Mouse (Mus musculus) CH12.LX (cell line): ENCODE measurements around the gene Fdxr. TPM values are rescaled to one million over a fixed set of nuclear protein-coding genes. Genes with fewer than 3 reads are reported as not detected.

Source experiments
- DNase-seq: peaks from one replicate; pipeline ENCODE4 v3.0.0-alpha.2; 2013; ENCODE audit errors: extremely low read depth
- H3K27ac ChIP-seq: 2 replicates; pipeline ENCODE4 v1.5.1; 2012; ENCODE audit warnings: low read depth, mild to moderate bottlenecking, control low read depth, moderate library complexity; ENCODE audit not compliant: insufficient read depth
- H3K27me3 ChIP-seq: replicated peaks from 2 replicates; pipeline ENCODE3; 2012; ENCODE audit warnings: inconsistent platforms
- H3K36me3 ChIP-seq, 2 experiments: replicated peaks in 1 of 2; 2 replicates each; pipeline versions ENCODE3 to v1.6.1; 2012; ENCODE audit warnings: inconsistent platforms in 1 of 2, low read length in 1 of 2, mild to moderate bottlenecking in 1 of 2, mixed read lengths in 1 of 2, moderate library complexity in 1 of 2; ENCODE audit not compliant: control insufficient read depth in 1 of 2, insufficient read depth in 1 of 2
- H3K4me1 ChIP-seq, 2 experiments: 2 replicates each; pipeline ENCODE4 v1.6.1; 2012; ENCODE audit warnings: inconsistent platforms in 1 of 2, moderate library complexity in 1 of 2; ENCODE audit not compliant: insufficient read depth in 2 of 2, control insufficient read depth in 1 of 2
- H3K4me2 ChIP-seq: 2 replicates; pipeline ENCODE4 v1.6.1; 2012; ENCODE audit warnings: low read depth, mild to moderate bottlenecking, control low read depth; ENCODE audit not compliant: poor library complexity, insufficient read depth, severe bottlenecking
- H3K4me3 ChIP-seq, 3 experiments: fragments of 150-350 bp in 1 of 3; sonication (generic) in 1 of 3; replicated peaks in 1 of 3; 2 replicates each; pipeline versions ENCODE3 to v1.5.1; 2011 to 2012; ENCODE audit warnings: low read depth in 2 of 3, low read length in 2 of 3, mild to moderate bottlenecking in 2 of 3, moderate library complexity in 2 of 3, control low read depth in 1 of 3, improper control_type of control experiment in 1 of 3, inconsistent platforms in 1 of 3, mixed read lengths in 1 of 3; ENCODE audit not compliant: poor library complexity in 1 of 3
- H3K79me2 ChIP-seq: replicated peaks from 2 replicates; pipeline ENCODE4 v1.6.1; 2012; ENCODE audit warnings: mild to moderate bottlenecking, moderate library complexity; ENCODE audit not compliant: control insufficient read depth, poor library complexity, insufficient read depth, severe bottlenecking; ENCODE audit errors: extremely low read depth
- H3K9ac ChIP-seq: 2 replicates; pipeline ENCODE4 v1.6.1; 2012; ENCODE audit warnings: low read depth, mild to moderate bottlenecking, control low read depth, moderate library complexity; ENCODE audit not compliant: insufficient read depth
- H3K9me3 ChIP-seq: replicated peaks from 2 replicates; pipeline ENCODE3; 2012; ENCODE audit warnings: low read length, inconsistent platforms, mixed read lengths
- BHLHE40 ChIP-seq: IDR thresholded peaks from 2 replicates; pipeline ENCODE4 v1.6.1; 2011; ENCODE audit warnings: mild to moderate bottlenecking, low read depth, low read length, improper control_type of control experiment
- CHD1 ChIP-seq: IDR thresholded peaks from 2 replicates; pipeline ENCODE4 v1.6.1; 2012; ENCODE audit warnings: low read depth, low read length, improper control_type of control experiment, inconsistent platforms
- CTCF ChIP-seq, 2 experiments: IDR thresholded peaks in 1 of 2; conservative IDR thresholded peaks in 1 of 2; 2 replicates each; pipeline ENCODE4 v1.5.1; 2011 to 2012; ENCODE audit warnings: low read depth in 2 of 2, low read length in 2 of 2, improper control_type of control experiment in 1 of 2, inconsistent platforms in 1 of 2, mild to moderate bottlenecking in 1 of 2, moderate library complexity in 1 of 2
- E2F4 ChIP-seq: IDR thresholded peaks from 2 replicates; pipeline ENCODE4 v1.6.1; 2011; ENCODE audit warnings: low read depth, low read length, improper control_type of control experiment; ENCODE audit not compliant: insufficient replicate concordance
- ELF1 ChIP-seq: IDR thresholded peaks from 2 replicates; pipeline ENCODE4 v1.6.1; 2014; ENCODE audit warnings: low read depth, mild to moderate bottlenecking, inconsistent platforms, low read length, improper control_type of control experiment
- HCFC1 ChIP-seq: IDR thresholded peaks from 2 replicates; pipeline ENCODE4 v1.6.1; 2012; ENCODE audit warnings: low read depth, mild to moderate bottlenecking, inconsistent platforms, low read length, improper control_type of control experiment
- JUN ChIP-seq: IDR thresholded peaks from 2 replicates; pipeline ENCODE4 v1.6.1; 2011; ENCODE audit warnings: low read depth, mild to moderate bottlenecking, low read length, improper control_type of control experiment, moderate library complexity; ENCODE audit not compliant: insufficient read depth
- JUND ChIP-seq: conservative IDR thresholded peaks from 2 replicates; pipeline ENCODE4 v1.6.1; 2011; ENCODE audit warnings: low read depth, low read length, improper control_type of control experiment
- MAFK ChIP-seq: IDR thresholded peaks from 2 replicates; pipeline ENCODE4 v1.6.1; 2011; ENCODE audit warnings: low read length, improper control_type of control experiment; ENCODE audit not compliant: insufficient replicate concordance
- MAX ChIP-seq: IDR thresholded peaks from 2 replicates; pipeline ENCODE4 v1.6.1; 2011; ENCODE audit warnings: low read length, improper control_type of control experiment
- MEF2A ChIP-seq: IDR thresholded peaks from 2 replicates; pipeline ENCODE4 v1.6.1; 2014; ENCODE audit warnings: low read depth, mild to moderate bottlenecking, inconsistent platforms, low read length, improper control_type of control experiment, borderline replicate concordance
- MXI1 ChIP-seq: IDR thresholded peaks from 2 replicates; pipeline ENCODE4 v1.6.1; 2011; ENCODE audit warnings: mild to moderate bottlenecking, low read depth, low read length, improper control_type of control experiment
- MYC ChIP-seq: IDR thresholded peaks from 2 replicates; pipeline ENCODE4 v1.6.1; 2011; ENCODE audit warnings: low read depth, mild to moderate bottlenecking, improper control_type of control experiment, low read length
- NELFE ChIP-seq: IDR thresholded peaks from 2 replicates; pipeline ENCODE4 v1.6.1; 2011; ENCODE audit warnings: low read depth, low read length, improper control_type of control experiment
- NRF1 ChIP-seq: IDR thresholded peaks from 2 replicates; pipeline ENCODE4 v1.6.1; 2014; ENCODE audit warnings: low read depth, mild to moderate bottlenecking, inconsistent platforms, low read length, improper control_type of control experiment, moderate library complexity
- POLR2A ChIP-seq: IDR thresholded peaks from 2 replicates; pipeline ENCODE4 v1.6.1; 2011; ENCODE audit warnings: low read depth, mild to moderate bottlenecking, improper control_type of control experiment, low read length
- POLR2AphosphoS2 ChIP-seq: IDR thresholded peaks from 2 replicates; pipeline ENCODE4 v1.6.1; 2011; ENCODE audit warnings: low read depth, low read length, improper control_type of control experiment
- RCOR1 ChIP-seq: conservative IDR thresholded peaks from 2 replicates; pipeline ENCODE4 v1.6.1; 2012; ENCODE audit warnings: low read depth, mild to moderate bottlenecking, inconsistent platforms, low read length, improper control_type of control experiment
- SMC3 ChIP-seq: IDR thresholded peaks from 2 replicates; pipeline ENCODE4 v1.6.1; 2011; ENCODE audit warnings: low read depth, low read length, improper control_type of control experiment
- TCF12 ChIP-seq: IDR thresholded peaks from 2 replicates; pipeline ENCODE4 v1.6.1; 2014; ENCODE audit warnings: low read depth, mild to moderate bottlenecking, inconsistent platforms, low read length, improper control_type of control experiment
- UBTF ChIP-seq: IDR thresholded peaks from 2 replicates; pipeline ENCODE4 v1.6.1; 2012; ENCODE audit warnings: low read depth, mild to moderate bottlenecking, inconsistent platforms, low read length, improper control_type of control experiment, moderate library complexity
- USF1 ChIP-seq: IDR thresholded peaks from 2 replicates; pipeline ENCODE4 v1.6.1; 2014; ENCODE audit warnings: low read depth, mild to moderate bottlenecking, inconsistent platforms, low read length, improper control_type of control experiment
- USF2 ChIP-seq: conservative IDR thresholded peaks from 2 replicates; pipeline ENCODE4 v1.6.1; 2011; ENCODE audit warnings: low read depth, low read length, improper control_type of control experiment
- ZKSCAN1 ChIP-seq: IDR thresholded peaks from 2 replicates; pipeline ENCODE4 v1.6.1; 2012; ENCODE audit warnings: low read depth, inconsistent platforms, low read length, improper control_type of control experiment, borderline replicate concordance
- ZMIZ1 ChIP-seq: IDR thresholded peaks from 2 replicates; pipeline ENCODE4 v1.6.1; 2012; ENCODE audit warnings: low read depth, mild to moderate bottlenecking, inconsistent platforms, low read length, improper control_type of control experiment
- dilution Hi-C: fragments of 300-500 bp; cut with MboI; formaldehyde crosslinking; loops from 2 replicates; pipeline ENCODE4 v1.14.3; 2020; ENCODE audit warnings: low sequenced_read_pairs; ENCODE audit not compliant: extremely low pct_unique_long_range_greater_than_20kb, extremely low pct_ligation_motif_present
- in situ Hi-C: fragments of 300-500 bp; cut with MboI; formaldehyde crosslinking; loops from 3 replicates; pipeline ENCODE4 v1.14.3; 2019; ENCODE audit warnings: low sequenced_read_pairs, low pct_ligation_motif_present, low pct_unique_long_range_greater_than_20kb, mixed read lengths
- polyA plus RNA-seq: library from polyadenylated mRNA; unstranded; fragments of >175 nt; gene quantifications from 2 replicates; pipeline ENCODE4 v1.2.1, GENCODE M21; 2012; ENCODE audit warnings: low read depth; ENCODE audit not compliant: insufficient read length
- total RNA-seq, 2 experiments: library from RNA; depleted of rRNA; stranded (reverse); fragments of 300-350 nt in 1 of 2; fragments of >200 nt in 1 of 2; gene quantifications; 2 replicates each; pipeline ENCODE4 v1.2.3; 2012 to 2014

Gene Fdxr
- total and polyA plus RNA-seq, 3 experiments = 43.8 to 63.3 (median 58.6) TPM

GRCm38 (mm10) chr11:115222570-115222969 lies 54.3 kb downstream of the Fdxr start:
- Histone ChIP-seq H3K9ac (no peak overlapping the region), H3K4me3 (no peak overlapping the region), H3K9me3 (no peaks in the 10 kb centered on the region), H3K27me3 (no peaks in the 10 kb centered on the region), H3K36me3 (peaks cover 8 to 59% of the 10 kb centered on the region in 2 experiments), H3K4me1 (peaks cover 3 to 33% of the 10 kb centered on the region in 2 experiments; a peak in 2 of 4 replicates)
- dilution Hi-C loops = no loop called here
- DNase-seq = no peak
- TF ChIP-seq NELFE = no peak
- no peak for TF ChIP-seq ZKSCAN1
- no peak for TF ChIP-seq RCOR1
- no peak for TF ChIP-seq POLR2AphosphoS2
- no peak for TF ChIP-seq MAX
- TF ChIP-seq UBTF = no peak
- no peak for TF ChIP-seq HCFC1
- no peak for TF ChIP-seq TCF12
- TF ChIP-seq, all 38 proteins: peak for 0
- H3K4me2 ChIP-seq = no peak overlapping the region
- H3K27ac ChIP-seq = no peak overlapping the region
- H3K79me2 ChIP-seq = no peaks in the 10 kb centered on the region
- in situ Hi-C loops = no loop called here

GRCm38 (mm10) chr11:115222077-115222476 lies 54.8 kb downstream of the Fdxr start:
- no peaks in the 10 kb centered on the region for H3K27me3 ChIP-seq
- in situ Hi-C loops = no loop called here
- no peaks in the 10 kb centered on the region for H3K9me3 ChIP-seq
- H3K79me2 ChIP-seq = no peaks in the 10 kb centered on the region
- no peak overlapping the region for H3K4me2 ChIP-seq
- no peak overlapping the region for H3K9ac ChIP-seq
- no peak for TF ChIP-seq JUND
- TF ChIP-seq MAX = no peak
- no peak for TF ChIP-seq MXI1
- TF ChIP-seq POLR2A = no peak
- peaks cover 3 to 29% of the 10 kb centered on the region in 2 experiments; a peak in 3 of 4 replicates for H3K4me1 ChIP-seq
- no peak for DNase-seq
- H3K27ac ChIP-seq = no peak overlapping the region
- no peak overlapping the region for H3K4me3 ChIP-seq
- dilution Hi-C loops = no loop called here
- H3K36me3 ChIP-seq = peaks cover 11 to 63% of the 10 kb centered on the region in 2 experiments

GRCm38 (mm10) chr11:115219685-115220084 lies 57.2 kb downstream of the Fdxr start:
- TF ChIP-seq JUN (no peak), BHLHE40 (no peak), SMC3 (no peak), ELF1 (no peak), USF2 (no peak), MXI1 (no peak), CHD1 (no peak), ZMIZ1 (no peak), MEF2A (no peak), MAFK (no peak), MAX (no peak), USF1 (no peak), NRF1 (no peak), E2F4 (no peak), MYC (no peak), TCF12 (no peak), ZKSCAN1 (no peak), UBTF (no peak), CTCF (conservative IDR thresholded peaks at IDR 0.05 in 1 of 2, IDR thresholded peaks at IDR 0.05 in 1 of 2; ENCODE audit: low read depth in 2 of 2, low read length in 2 of 2) (no peak)
- Histone ChIP-seq H3K27me3 (no peaks in the 10 kb centered on the region), H3K4me1 (peaks cover 0 to 5% of the 10 kb centered on the region in 2 experiments; a peak in 3 of 4 replicates), H3K79me2 (no peaks in the 10 kb centered on the region), H3K4me3 (no peak overlapping the region), H3K36me3 (peaks cover 11 to 77% of the 10 kb centered on the region in 2 experiments), H3K9ac (no peak overlapping the region), H3K27ac (no peak overlapping the region), H3K4me2 (no peak overlapping the region), H3K9me3 (no peaks in the 10 kb centered on the region)
- no peak for DNase-seq
- in situ Hi-C loops (loop anchor here (10.0 kb wide), 1 partner anchor 255 kb away; the partner anchor contains the start of gene Armc7), dilution Hi-C loops (no loop called here)
